Mouse (Mus musculus) retina, postnatal 7 days (tissue): ENCODE measurements around the gene Olfr629.
"Not testable (repeated sequence)": the region's sequence is repeated elsewhere in the genome, so short reads cannot be mapped to it uniquely, and the experiment has no call there.

Experiments
- DNase-seq: peaks from one replicate; pipeline ENCODE4 v3.0.0-alpha.2; 2012; ENCODE audit warnings: low read depth, low spot score

Olfr629 gene

DNA sequence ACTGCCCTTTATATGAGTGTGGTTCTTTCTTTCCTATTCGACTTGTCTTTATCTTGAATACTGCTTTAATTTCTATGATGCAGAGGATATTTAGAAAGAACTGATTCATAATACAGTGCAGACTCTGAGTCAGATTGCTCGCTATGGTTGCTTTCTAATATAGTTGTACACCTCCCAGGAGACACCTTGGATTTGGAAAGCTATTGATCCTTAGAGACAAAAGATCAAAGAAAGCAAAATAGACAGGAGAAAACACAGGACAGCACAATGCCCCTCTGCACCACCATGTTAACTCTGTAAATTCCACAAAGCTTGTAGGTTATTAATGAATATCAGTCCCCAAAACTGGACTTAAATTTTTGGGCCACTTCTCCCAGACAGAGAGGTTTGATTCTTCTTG lies at the start of gene Olfr629:
Gene Olfr629 (minus strand): TSS at position 101 of the 400 bp plus-strand sequence.
- DNase-seq = no peak

DNA sequence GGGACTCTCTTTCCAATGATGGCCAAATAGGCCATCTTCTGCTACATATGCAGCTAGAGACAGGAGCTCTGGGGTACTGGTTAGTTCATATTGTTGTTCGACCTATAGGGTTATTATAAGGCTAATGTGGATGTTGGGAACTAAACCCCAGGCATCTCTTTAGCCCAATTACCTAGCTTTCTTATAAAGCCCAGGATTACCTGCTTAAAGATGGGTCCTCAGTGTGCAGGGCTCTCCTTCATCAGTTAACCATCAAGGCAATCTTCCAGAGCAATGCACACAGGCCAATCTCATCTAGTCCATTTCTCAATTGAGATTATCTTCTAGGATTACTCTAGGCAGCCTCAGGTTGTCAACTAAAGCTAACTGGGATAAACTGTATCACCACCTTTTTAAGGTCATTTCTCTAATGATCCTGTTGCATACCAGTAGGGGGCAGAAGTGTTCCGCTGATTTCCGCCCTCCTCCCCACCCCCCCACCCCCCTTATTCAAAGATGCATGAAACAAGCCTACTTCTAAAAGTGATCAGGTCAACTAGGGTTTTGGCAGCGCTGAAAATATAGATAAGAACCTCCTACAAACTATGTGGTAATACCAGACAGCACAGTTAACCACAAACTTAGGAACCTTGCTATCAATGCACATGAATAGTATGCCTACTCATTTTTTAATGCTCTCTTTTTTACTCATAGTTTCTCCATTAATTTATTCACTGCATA lies 48.1 kb upstream of the Olfr629 start:
- DNase-seq = no peak

DNA sequence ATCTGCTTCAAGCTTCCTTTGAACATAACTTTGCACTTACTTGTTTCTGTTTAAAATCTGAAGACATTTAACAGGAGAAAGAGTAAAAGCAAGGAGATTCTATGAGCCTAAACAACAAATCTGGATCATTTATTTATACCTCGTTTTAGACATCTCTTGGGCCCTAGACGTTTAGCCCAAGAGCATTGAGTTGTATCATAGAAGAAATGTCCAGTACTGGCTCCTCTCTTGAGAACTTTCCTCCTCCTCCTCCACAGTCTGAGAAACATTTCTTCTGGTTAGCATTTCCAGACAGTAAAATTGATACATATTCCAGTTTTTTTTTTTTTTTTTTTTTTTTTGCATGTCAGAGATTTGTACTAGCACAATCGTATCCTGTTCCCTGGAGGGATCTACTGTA lies 47.0 kb upstream of the Olfr629 start, which contains the start of gene Olfr67:
Gene Olfr67 (minus strand): TSS at position 101 of the 400 bp plus-strand sequence.
- no peak for DNase-seq

DNA sequence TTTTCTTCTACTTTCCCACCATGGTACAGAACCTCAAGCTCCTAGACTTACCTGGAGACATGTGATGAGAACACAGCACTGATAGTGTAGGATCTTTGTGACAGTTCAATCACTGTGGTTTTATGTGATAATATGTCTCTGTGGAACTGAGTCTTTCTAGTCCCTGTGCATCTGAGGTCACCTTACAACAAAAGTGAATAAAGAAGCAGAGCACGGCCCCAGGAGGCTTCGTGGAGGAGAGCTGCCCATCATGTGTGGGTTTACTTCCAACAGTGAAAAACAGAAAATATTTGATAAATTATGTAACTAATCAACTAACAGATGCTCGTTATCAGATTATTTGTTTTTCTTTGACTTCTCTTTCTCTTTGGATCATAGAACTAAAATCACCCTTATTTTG lies 34.9 kb upstream of the Olfr629 start, which contains the start of gene Olfr68:
Gene Olfr68 (minus strand): TSS at position 101 of the 400 bp plus-strand sequence.
- DNase-seq = no peak

DNA sequence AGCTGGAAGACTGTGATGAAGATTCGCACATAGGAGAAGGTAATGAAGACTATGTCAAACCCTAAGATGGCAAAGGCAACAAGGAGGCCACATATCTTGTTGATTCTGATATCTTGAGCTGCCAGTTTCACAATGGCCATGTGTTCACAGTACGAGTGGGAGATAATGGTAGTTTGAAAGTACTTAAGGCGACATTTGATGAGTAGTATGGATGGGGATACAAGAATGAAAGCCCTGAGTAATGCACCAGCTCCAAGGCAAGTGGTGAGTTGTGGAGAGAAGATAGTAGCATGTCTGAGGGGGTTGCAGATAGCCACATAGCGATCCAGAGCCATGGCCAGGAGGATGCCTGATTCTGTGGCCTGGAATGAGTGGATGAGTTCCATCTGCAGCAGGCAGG lies 32.9 kb upstream of the Olfr629 start:
- not testable (repeated sequence) for DNase-seq

DNA sequence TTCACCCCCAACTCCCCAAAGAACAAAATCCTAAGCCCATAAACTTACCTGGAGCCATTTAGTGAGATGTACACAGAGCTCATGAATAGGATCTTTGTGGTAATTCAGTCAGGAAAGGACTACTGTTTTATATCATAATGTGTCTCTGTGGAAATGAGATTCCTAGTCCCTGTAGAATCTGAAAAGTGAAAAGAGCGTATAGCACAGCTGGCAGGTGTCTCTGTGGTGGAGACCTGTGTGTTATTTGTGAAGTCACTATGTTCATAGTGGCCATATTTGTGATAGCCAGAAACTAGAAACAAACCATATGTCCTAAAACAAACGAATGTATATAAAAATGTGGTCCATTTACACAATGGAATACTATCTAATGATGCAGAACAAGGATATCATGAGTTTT lies 26.8 kb upstream of the Olfr629 start, which contains the start of gene Olfr69:
Gene Olfr69 (minus strand): TSS at position 101 of the 400 bp plus-strand sequence.
- DNase-seq = no peak

DNA sequence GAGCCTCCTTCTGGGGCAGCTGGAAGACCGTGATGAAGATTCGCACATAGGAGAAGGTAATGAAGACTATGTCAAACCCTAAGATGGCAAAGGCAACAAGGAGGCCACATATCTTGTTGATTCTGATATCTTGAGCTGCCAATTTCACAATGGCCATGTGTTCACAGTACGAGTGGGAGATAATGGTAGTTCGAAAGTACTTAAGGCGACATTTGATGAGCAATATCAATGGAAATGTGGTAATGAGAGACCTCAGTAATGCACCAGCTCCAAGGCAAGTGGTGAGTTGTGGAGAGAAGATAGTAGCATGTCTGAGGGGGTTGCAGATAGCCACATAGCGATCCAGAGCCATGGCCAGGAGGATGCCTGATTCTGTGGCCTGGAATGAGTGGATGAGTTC lies 22.9 kb upstream of the Olfr629 start:
- not testable (repeated sequence) for DNase-seq

DNA sequence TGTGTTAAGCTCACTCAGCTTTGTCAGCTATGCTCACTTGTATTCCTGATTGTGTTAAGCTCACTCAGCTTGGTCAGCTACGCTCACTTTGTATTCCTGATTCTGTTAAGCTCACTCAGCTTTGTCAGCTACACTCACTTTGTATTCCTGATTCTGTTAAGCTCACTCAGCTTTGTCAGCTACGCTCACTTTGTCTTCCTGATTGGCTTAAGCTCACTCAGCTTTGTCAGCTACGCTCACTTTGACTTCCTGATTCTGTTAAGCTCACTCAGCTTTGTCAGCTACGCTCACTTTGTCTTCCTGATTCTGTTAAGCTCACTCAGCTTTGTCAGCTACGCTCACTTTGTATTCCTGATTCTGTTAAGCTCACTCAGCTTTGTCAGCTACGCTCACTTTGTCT lies 17.5 kb upstream of the Olfr629 start:
- not testable (repeated sequence) for DNase-seq

DNA sequence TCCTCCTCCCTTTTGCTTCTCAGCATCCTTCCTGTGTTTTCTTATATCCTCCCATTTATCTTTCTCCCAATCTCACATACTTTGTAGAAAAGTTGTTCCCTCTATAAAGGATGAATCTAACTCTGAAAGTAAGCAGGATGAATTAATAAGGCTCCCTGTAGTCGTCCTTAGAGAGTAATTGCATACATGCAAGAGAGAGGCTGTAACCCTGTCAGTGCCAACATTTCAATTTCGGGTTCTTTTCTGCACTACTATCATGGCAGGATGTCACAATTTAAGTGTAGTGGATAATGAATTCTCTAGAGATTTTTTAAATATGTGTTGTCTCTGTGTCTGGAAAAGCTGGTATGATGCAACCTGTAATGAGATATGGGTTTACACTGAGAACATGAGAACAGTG lies 12.5 kb upstream of the Olfr629 start, which contains the start of gene Olfr630:
Gene Olfr630 (minus strand): TSS at position 101 of the 400 bp plus-strand sequence.
- DNase-seq = no peak

DNA sequence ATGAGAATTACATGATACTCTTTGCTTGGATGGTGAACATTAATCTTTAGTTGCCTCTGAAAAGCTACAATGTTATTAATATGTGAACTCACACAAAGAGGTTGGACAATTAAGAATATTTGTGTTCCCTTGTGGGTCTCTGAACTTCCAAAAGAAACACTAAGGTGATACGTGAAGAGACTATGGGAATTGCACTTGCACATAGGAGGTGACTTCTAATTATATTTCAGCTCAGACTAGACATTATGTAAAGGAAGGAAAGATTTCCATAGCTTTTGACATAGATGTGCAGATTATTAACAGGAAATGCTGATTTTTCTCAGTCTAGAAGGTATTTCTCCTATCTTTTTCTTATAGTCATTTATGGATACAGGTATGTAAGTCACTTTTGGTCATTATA lies 14.7 kb downstream of the Olfr629 start, which contains the start of gene Olfr628:
Gene Olfr628 (plus strand): TSS at position 301 of the 400 bp plus-strand sequence.
- DNase-seq = no peak

DNA sequence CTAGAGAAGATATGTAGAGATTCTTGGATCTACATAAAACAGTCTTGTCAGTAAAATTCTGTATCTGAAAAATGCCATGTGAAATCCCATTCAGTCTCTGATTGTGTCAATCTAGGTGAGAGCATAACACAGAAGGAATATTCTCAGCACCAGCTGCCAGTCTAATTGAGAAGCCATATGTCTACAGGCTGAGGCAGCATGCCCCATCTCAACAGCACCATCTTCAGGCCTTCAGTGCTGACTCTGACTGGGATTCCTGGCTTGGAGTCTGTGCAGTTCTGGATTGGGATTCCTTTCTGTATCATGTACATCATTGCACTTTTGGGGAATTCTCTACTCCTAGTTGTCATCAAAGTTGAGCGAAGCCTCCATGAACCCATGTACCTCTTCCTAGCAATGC lies 28.3 kb downstream of the Olfr629 start:
- DNase-seq = not testable (repeated sequence)

DNA sequence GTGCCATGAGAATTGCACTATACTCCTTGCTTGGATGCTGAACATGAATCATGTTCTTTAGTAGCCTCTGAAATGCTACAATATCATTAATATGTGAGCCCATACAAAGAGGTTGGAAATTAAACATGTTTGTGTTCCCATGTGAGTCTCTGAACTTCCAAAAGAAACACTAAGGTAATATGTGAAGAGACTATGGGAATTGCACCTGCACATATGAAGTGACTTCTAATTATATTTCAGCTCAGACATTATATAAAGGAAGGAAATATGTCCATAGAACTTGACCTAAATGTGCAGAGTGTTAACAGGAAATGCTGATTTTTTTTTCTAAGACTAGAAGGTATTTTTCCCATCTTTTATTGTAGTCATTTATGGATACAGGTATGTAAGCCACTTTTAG lies 30.4 kb downstream of the Olfr629 start, which contains the start of gene Olfr243:
Gene Olfr243 (plus strand): TSS at position 301 of the 400 bp plus-strand sequence.
- no peak for DNase-seq

DNA sequence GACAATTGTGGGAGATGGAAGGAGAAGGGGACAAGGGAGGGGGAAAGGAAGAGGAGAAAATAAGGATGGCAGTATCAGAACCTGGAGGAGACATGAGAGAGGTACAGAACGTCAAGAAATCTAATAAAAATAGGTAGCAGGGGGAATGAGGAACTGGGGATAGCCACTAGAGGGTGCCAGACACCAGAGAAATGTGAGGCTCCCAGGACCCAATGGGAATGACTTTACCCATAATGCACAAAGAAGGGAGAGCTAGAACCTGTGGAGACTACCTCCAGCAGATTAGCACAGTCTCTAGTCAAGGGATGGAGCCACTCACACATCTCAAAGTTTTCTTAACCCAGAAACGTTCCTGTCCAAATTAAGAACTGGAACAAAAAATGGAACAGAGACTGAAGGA lies 32.7 kb downstream of the Olfr629 start:
- DNase-seq = no peak

DNA sequence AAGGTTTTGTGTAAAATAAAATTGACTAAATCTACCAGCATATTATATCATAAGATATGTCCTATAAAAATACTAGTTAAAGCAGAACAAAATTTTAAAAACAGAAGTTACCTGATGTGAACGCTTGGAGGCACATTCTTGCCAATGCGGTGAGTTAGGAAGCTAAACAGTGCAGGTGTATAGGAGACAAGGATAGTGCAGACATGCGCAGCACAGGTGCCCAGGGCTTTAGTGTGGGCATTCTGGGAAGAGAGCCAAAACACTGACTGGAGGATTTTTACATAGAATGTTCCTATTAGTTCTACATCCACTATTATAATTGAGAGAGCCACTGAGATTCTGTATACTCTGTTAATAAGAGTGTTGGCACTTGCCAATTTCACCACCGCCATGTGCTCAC lies 45.3 kb downstream of the Olfr629 start:
- DNase-seq = no peak
